In genomic region chr1:133353371-133353809, GRCm38 (mm10) we compare ENCODE assay signal across 9 mouse cellular contexts. TPM values are rescaled to one million over a fixed set of nuclear protein-coding genes. Genes with fewer than 3 reads are reported as not detected.
DNase-seq lines count a peak whose midpoint lies in the region; TF ChIP-seq lines count a peak whose summit lies in the region.
"Had no signal": no experiment of that assay in that cellular context is flagged by ENCODE, and none has a peak within 500 bp of the region (broad histone marks: within the 10 kb centered on the region; RNA-seq: fewer than 3 reads in every experiment).

No protein-coding gene starts in this region.

- DNase-seq in adrenal gland, adult 2 months: peak; percentile 90
- peak; percentile 80 for DNase-seq in embryo, embryonic 10.5 days (ENCODE audit: low spot score)
- DNase-seq in gastrocnemius, postnatal 36 days: peak; percentile 42 to 47
- peak; percentile 78 to 85 for DNase-seq in layer of hippocampus, adult 8-10 months (ENCODE audit: low spot score in 2 of 2)
- peak; percentile 84 for DNase-seq in lung, postnatal 36 days
- DNase-seq in right cerebral cortex, postnatal 10 days (ENCODE audit: low spot score in 2 of 2): peak; percentile 86 to 87
- peak; percentile 47 for DNase-seq in yolk sac, embryonic 10.5 days (ENCODE audit: low spot score)

- H3K27me3 ChIP-seq in ES-Bruce4 (ENCODE audit: control insufficient read depth, insufficient read depth, low read length, poor library complexity, severe bottlenecking): no peaks in the 10 kb centered on the region

- H3K9me3 ChIP-seq in ES-Bruce4 (replicated peaks; ENCODE audit: control insufficient read depth, insufficient read depth, low read length, poor library complexity, severe bottlenecking): no peaks in the 10 kb centered on the region
- H3K9me3 ChIP-seq: liver, embryonic 15.5 days had no signal

- no peak overlapping the region for H3K9ac ChIP-seq in ES-Bruce4 (ENCODE audit: low read depth, poor library complexity, severe bottlenecking)
- H3K9ac ChIP-seq: liver, embryonic 15.5 days had no signal

- TF ChIP-seq EP300 in ES-Bruce4 (IDR thresholded peaks at IDR 0.05; ENCODE audit: insufficient read depth, low read depth, low read length): no peak

- intact Hi-C loops in gastrocnemius, postnatal 36 days (cut with DNase I): loop anchor here (2.0 kb wide), 2 partner anchors 39 to 177 kb away; no protein-coding TSS in a partner anchor

- TF ChIP-seq CTCF in ES-Bruce4 (IDR thresholded peaks at IDR 0.05; ENCODE audit: low read depth, low read length): peak; percentile 97

- no peak overlapping the region for H3K4me3 ChIP-seq in ES-Bruce4 (ENCODE audit: low read depth, low read length)
- H3K4me3 ChIP-seq: liver, embryonic 15.5 days had no signal

- no peak overlapping the region for H3K27ac ChIP-seq in ES-Bruce4 (ENCODE audit: insufficient read depth, low read length)
- H3K27ac ChIP-seq: liver, embryonic 15.5 days had no signal

- no peaks in the 10 kb centered on the region for H3K36me3 ChIP-seq in ES-Bruce4 (ENCODE audit: control insufficient read depth, insufficient read depth, low read length, poor library complexity, severe bottlenecking)
- H3K36me3 ChIP-seq: liver, embryonic 15.5 days had no signal

- H3K4me1 ChIP-seq in ES-Bruce4 (ENCODE audit: control insufficient read depth, insufficient read depth, low read length): no peaks in the 10 kb centered on the region
- H3K4me1 ChIP-seq: liver, embryonic 15.5 days had no signal

- TF ChIP-seq POLR2A in ES-Bruce4 (IDR thresholded peaks at IDR 0.05; ENCODE audit: insufficient read depth, low read length): no peak

RNA-seq across cellular contexts. Expression of gene Ren1, which starts 3.1 kb away (rescaled TPM):
- not detected in 2 replicates for polyA plus RNA-seq in ES-Bruce4 (2011; ENCODE audit: insufficient read depth, insufficient read length, low read depth, missing spikeins)
- total RNA-seq in adrenal gland, adult 2 months (2021): 1 to 10 TPM; 5.5 to 9.2 TPM
- 4.4 and 6.0 TPM in 2 replicates for polyA plus RNA-seq in adrenal gland, adult 2 months (2012; rRNA removed)
- not detected for total RNA-seq in gastrocnemius, postnatal 36 days (2021)
- not detected for total RNA-seq in layer of hippocampus, adult 8-10 months (2022)

RNA-seq across cellular contexts. Expression of gene Etnk2, which starts 10.0 kb away (rescaled TPM):
- 3.3 and 3.4 TPM in 2 replicates for polyA plus RNA-seq in ES-Bruce4 (2011; ENCODE audit: insufficient read depth, insufficient read length, low read depth, missing spikeins)
- 10 to 100 TPM in 1 of 2 experiments, 1 to 10 TPM in 1; 6.2 to 13.5 TPM for total RNA-seq in adrenal gland, adult 2 months (2021)
- polyA plus RNA-seq in adrenal gland, adult 2 months (2012; rRNA removed): 8.2 and 10.0 TPM in 2 replicates
- under 1 TPM in 1 of 2 experiments, not detected in 1; 0.18 TPM for total RNA-seq in gastrocnemius, postnatal 36 days (2021)
- total RNA-seq in layer of hippocampus, adult 8-10 months (2022): 1 to 10 TPM; 2.0 to 3.3 (median 2.5) TPM

RNA-seq across cellular contexts. Expression of gene Kiss1, which starts 31.7 kb away (rescaled TPM):
- polyA plus RNA-seq in ES-Bruce4 (2011; ENCODE audit: insufficient read depth, insufficient read length, low read depth, missing spikeins): not detected in 2 replicates
- total RNA-seq in adrenal gland, adult 2 months (2021): not detected
- polyA plus RNA-seq in adrenal gland, adult 2 months (2012; rRNA removed): not detected in 2 replicates
- total RNA-seq in gastrocnemius, postnatal 36 days (2021): not detected
- total RNA-seq in layer of hippocampus, adult 8-10 months (2022): not detected
- polyA plus RNA-seq: liver, embryonic 15.5 days had no signal

RNA-seq across cellular contexts. Expression of gene Golt1a, which starts 43.8 kb away (rescaled TPM):
- not detected in 2 replicates for polyA plus RNA-seq in ES-Bruce4 (2011; ENCODE audit: insufficient read depth, insufficient read length, low read depth, missing spikeins)
- total RNA-seq in adrenal gland, adult 2 months (2021): under 1 TPM in 1 of 2 experiments, not detected in 1; 0.69 TPM
- not detected in 2 replicates for polyA plus RNA-seq in adrenal gland, adult 2 months (2012; rRNA removed)
- not detected for total RNA-seq in gastrocnemius, postnatal 36 days (2021)
- total RNA-seq in layer of hippocampus, adult 8-10 months (2022): not detected

Comparison
In these comparisons a context has a peak if more than half of its experiments do, and no peak if none do; other contexts are left out.
1. RNA of gene Ren1, which starts 3.1 kb away (total RNA-seq): 5.5 to 9.2 TPM in adrenal gland, adult 2 months; not detected in layer of hippocampus, adult 8-10 months and not detected in gastrocnemius, postnatal 36 days; every median in the first group is over 4 times any median in the second.
2. Peak in every context shown above with its lines, with median percentiles within 50 percentile points of each other: DNase-seq.